Mouse (Mus musculus) CH12.LX (cell line): Measurements from ENCODE around the gene Gzmf. TPM values are rescaled to one million over a fixed set of nuclear protein-coding genes. Genes with fewer than 3 reads are reported as not detected.
"Not testable (repeated sequence)": the region's sequence is repeated elsewhere in the genome, so short reads cannot be mapped to it uniquely, and the experiment has no call there.

Source experiments
- DNase-seq: peaks from one replicate; pipeline ENCODE4 v3.0.0-alpha.2; 2013; ENCODE audit errors: extremely low read depth
- H3K27ac ChIP-seq: 2 replicates; pipeline ENCODE4 v1.5.1; 2012; ENCODE audit warnings: low read depth, mild to moderate bottlenecking, control low read depth, moderate library complexity; ENCODE audit not compliant: insufficient read depth
- H3K27me3 ChIP-seq: replicated peaks from 2 replicates; pipeline ENCODE3; 2012; ENCODE audit warnings: inconsistent platforms
- H3K36me3 ChIP-seq, 2 experiments: replicated peaks in 1 of 2; 2 replicates each; pipeline versions ENCODE3 to v1.6.1; 2012; ENCODE audit warnings: inconsistent platforms in 1 of 2, low read length in 1 of 2, mild to moderate bottlenecking in 1 of 2, mixed read lengths in 1 of 2, moderate library complexity in 1 of 2; ENCODE audit not compliant: control insufficient read depth in 1 of 2, insufficient read depth in 1 of 2
- H3K4me1 ChIP-seq, 2 experiments: 2 replicates each; pipeline ENCODE4 v1.6.1; 2012; ENCODE audit warnings: inconsistent platforms in 1 of 2, moderate library complexity in 1 of 2; ENCODE audit not compliant: insufficient read depth in 2 of 2, control insufficient read depth in 1 of 2
- H3K4me2 ChIP-seq: 2 replicates; pipeline ENCODE4 v1.6.1; 2012; ENCODE audit warnings: low read depth, mild to moderate bottlenecking, control low read depth; ENCODE audit not compliant: poor library complexity, insufficient read depth, severe bottlenecking
- H3K4me3 ChIP-seq, 3 experiments: fragments of 150-350 bp in 1 of 3; sonication (generic) in 1 of 3; replicated peaks in 1 of 3; 2 replicates each; pipeline versions ENCODE3 to v1.5.1; 2011 to 2012; ENCODE audit warnings: low read depth in 2 of 3, low read length in 2 of 3, mild to moderate bottlenecking in 2 of 3, moderate library complexity in 2 of 3, control low read depth in 1 of 3, improper control_type of control experiment in 1 of 3, inconsistent platforms in 1 of 3, mixed read lengths in 1 of 3; ENCODE audit not compliant: poor library complexity in 1 of 3
- H3K79me2 ChIP-seq: replicated peaks from 2 replicates; pipeline ENCODE4 v1.6.1; 2012; ENCODE audit warnings: mild to moderate bottlenecking, moderate library complexity; ENCODE audit not compliant: control insufficient read depth, poor library complexity, insufficient read depth, severe bottlenecking; ENCODE audit errors: extremely low read depth
- H3K9ac ChIP-seq: 2 replicates; pipeline ENCODE4 v1.6.1; 2012; ENCODE audit warnings: low read depth, mild to moderate bottlenecking, control low read depth, moderate library complexity; ENCODE audit not compliant: insufficient read depth
- H3K9me3 ChIP-seq: replicated peaks from 2 replicates; pipeline ENCODE3; 2012; ENCODE audit warnings: low read length, inconsistent platforms, mixed read lengths
- CTCF ChIP-seq, 2 experiments: IDR thresholded peaks in 1 of 2; conservative IDR thresholded peaks in 1 of 2; 2 replicates each; pipeline ENCODE4 v1.5.1; 2011 to 2012; ENCODE audit warnings: low read depth in 2 of 2, low read length in 2 of 2, improper control_type of control experiment in 1 of 2, inconsistent platforms in 1 of 2, mild to moderate bottlenecking in 1 of 2, moderate library complexity in 1 of 2
- E2F4 ChIP-seq: IDR thresholded peaks from 2 replicates; pipeline ENCODE4 v1.6.1; 2011; ENCODE audit warnings: low read depth, low read length, improper control_type of control experiment; ENCODE audit not compliant: insufficient replicate concordance
- ELF1 ChIP-seq: IDR thresholded peaks from 2 replicates; pipeline ENCODE4 v1.6.1; 2014; ENCODE audit warnings: low read depth, mild to moderate bottlenecking, inconsistent platforms, low read length, improper control_type of control experiment
- EP300 ChIP-seq: IDR thresholded peaks from 2 replicates; pipeline ENCODE4 v1.6.1; 2011; ENCODE audit warnings: low read length, improper control_type of control experiment
- KAT2A ChIP-seq: IDR thresholded peaks from 2 replicates; pipeline ENCODE4 v1.6.1; 2012; ENCODE audit warnings: low read length, improper control_type of control experiment, inconsistent platforms; ENCODE audit not compliant: insufficient replicate concordance
- NELFE ChIP-seq: IDR thresholded peaks from 2 replicates; pipeline ENCODE4 v1.6.1; 2011; ENCODE audit warnings: low read depth, low read length, improper control_type of control experiment
- NRF1 ChIP-seq: IDR thresholded peaks from 2 replicates; pipeline ENCODE4 v1.6.1; 2014; ENCODE audit warnings: low read depth, mild to moderate bottlenecking, inconsistent platforms, low read length, improper control_type of control experiment, moderate library complexity
- RAD21 ChIP-seq: IDR thresholded peaks from 2 replicates; pipeline ENCODE4 v1.6.1; 2011; ENCODE audit warnings: low read depth, mild to moderate bottlenecking, low read length, improper control_type of control experiment, moderate library complexity
- SIN3A ChIP-seq: IDR thresholded peaks from 2 replicates; pipeline ENCODE4 v1.6.1; 2012; ENCODE audit warnings: low read length, improper control_type of control experiment, inconsistent platforms
- SMC3 ChIP-seq: IDR thresholded peaks from 2 replicates; pipeline ENCODE4 v1.6.1; 2011; ENCODE audit warnings: low read depth, low read length, improper control_type of control experiment
- dilution Hi-C: fragments of 300-500 bp; cut with MboI; formaldehyde crosslinking; loops from 2 replicates; pipeline ENCODE4 v1.14.3; 2020; ENCODE audit warnings: low sequenced_read_pairs; ENCODE audit not compliant: extremely low pct_unique_long_range_greater_than_20kb, extremely low pct_ligation_motif_present
- in situ Hi-C: fragments of 300-500 bp; cut with MboI; formaldehyde crosslinking; loops from 3 replicates; pipeline ENCODE4 v1.14.3; 2019; ENCODE audit warnings: low sequenced_read_pairs, low pct_ligation_motif_present, low pct_unique_long_range_greater_than_20kb, mixed read lengths
- polyA plus RNA-seq: library from polyadenylated mRNA; unstranded; fragments of >175 nt; gene quantifications from 2 replicates; pipeline ENCODE4 v1.2.1, GENCODE M21; 2012; ENCODE audit warnings: low read depth; ENCODE audit not compliant: insufficient read length
- total RNA-seq, 2 experiments: library from RNA; depleted of rRNA; stranded (reverse); fragments of 300-350 nt in 1 of 2; fragments of >200 nt in 1 of 2; gene quantifications; 2 replicates each; pipeline ENCODE4 v1.2.3; 2012 to 2014

Gzmf gene
- total and polyA plus RNA-seq, 3 experiments: not detected

- DNase-seq: no peak
- Histone ChIP-seq H3K27ac (no peak overlapping the region), H3K4me1 (no peaks in the 10 kb centered on the region), H3K9ac (no peak overlapping the region), H3K79me2 (no peaks in the 10 kb centered on the region), H3K4me3 (no peak overlapping the region), H3K4me2 (no peak overlapping the region), H3K36me3 (no peaks in the 10 kb centered on the region), H3K9me3 (no peaks in the 10 kb centered on the region), H3K27me3 (peaks cover 14% of the 10 kb centered on the region)
- in situ Hi-C loops: no loop called here
- TF ChIP-seq EP300 (no peak), NELFE (no peak), ELF1 (no peak), KAT2A (no peak), NRF1 (no peak)
- dilution Hi-C loops: no loop called here
Measured at GRCm38 (mm10) chr14:56168009-56168408, 43.2 kb downstream of the Gzmf start.

DNA sequence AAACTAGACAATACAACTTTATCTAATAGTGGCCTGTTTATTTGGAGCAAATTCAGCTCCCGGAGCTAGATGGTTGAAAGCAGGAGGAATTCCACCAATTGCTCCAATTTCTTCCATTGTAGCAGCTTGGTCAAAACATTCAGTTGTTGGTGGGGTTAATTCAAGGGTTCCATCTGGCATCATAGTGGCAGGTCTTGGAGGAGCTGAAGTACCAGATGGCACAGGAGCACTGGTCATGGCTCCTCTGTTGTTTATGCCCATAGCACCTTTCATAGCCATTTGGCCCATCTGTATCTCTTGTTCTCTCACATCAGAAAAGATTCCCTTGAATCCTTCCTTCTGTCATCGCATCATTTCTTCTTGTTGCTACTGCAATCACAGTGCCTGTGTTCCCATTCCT lies 49.1 kb downstream of the Gzmf start:
- Histone ChIP-seq H3K9me3 (no peaks in the 10 kb centered on the region), H3K9ac (no peak overlapping the region), H3K4me1 (no peaks in the 10 kb centered on the region), H3K79me2 (no peaks in the 10 kb centered on the region), H3K4me2 (no peak overlapping the region), H3K27me3 (peaks cover 22% of the 10 kb centered on the region), H3K4me3 (no peak overlapping the region), H3K27ac (no peak overlapping the region), H3K36me3 (no peaks in the 10 kb centered on the region)
- TF ChIP-seq NRF1 (no peak), SMC3 (no peak), E2F4 (no peak)
- in situ Hi-C loops (no loop called here), dilution Hi-C loops (no loop called here)
- no peak for DNase-seq

GRCm38 (mm10) chr14:56159479-56159878 lies 51.7 kb downstream of the Gzmf start, which contains the start of gene Gzmg:
Gzmg (minus strand) TSS chr14:56159579.
- H3K9ac ChIP-seq, H3K4me2 ChIP-seq, in situ Hi-C loops, H3K4me1 ChIP-seq, H3K36me3 ChIP-seq, H3K9me3 ChIP-seq, DNase-seq, H3K4me3 ChIP-seq, H3K27ac ChIP-seq, dilution Hi-C loops, H3K79me2 ChIP-seq: not testable (repeated sequence)
- peaks cover 25% of the 10 kb centered on the region for H3K27me3 ChIP-seq

DNA sequence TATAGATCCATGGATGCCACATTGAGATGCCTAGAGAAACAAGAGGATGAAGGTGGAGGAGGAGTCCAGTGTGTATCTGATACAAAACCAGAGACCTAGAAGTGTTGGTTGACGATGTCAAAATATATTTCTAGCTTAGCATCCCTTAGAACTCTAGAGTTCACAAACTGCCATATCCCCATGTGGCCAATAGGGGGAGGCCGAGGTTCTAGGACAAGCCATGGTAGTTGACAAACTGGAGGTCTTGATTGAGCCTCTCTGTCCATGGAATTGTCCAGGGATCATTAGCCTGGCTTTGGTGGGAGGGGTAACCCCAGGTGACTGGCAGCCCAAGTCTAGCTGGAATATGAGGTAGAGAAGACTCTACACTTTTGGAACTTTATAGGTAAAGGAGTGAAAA lies 55.9 kb downstream of the Gzmf start:
- H3K9ac ChIP-seq: no peak overlapping the region
- H3K36me3 ChIP-seq: no peaks in the 10 kb centered on the region
- H3K79me2 ChIP-seq: no peaks in the 10 kb centered on the region
- TF ChIP-seq CTCF (conservative IDR thresholded peaks at IDR 0.05 in 1 of 2, IDR thresholded peaks at IDR 0.05 in 1 of 2; ENCODE audit: low read depth in 2 of 2, low read length in 2 of 2) (peak; percentile 55 to 66), RAD21 (peak; percentile 29), SIN3A (no peak)
- DNase-seq: peak; percentile 30
- in situ Hi-C loops: no loop called here
- H3K4me2 ChIP-seq: no peak overlapping the region
- no peaks in the 10 kb centered on the region for H3K4me1 ChIP-seq
- peaks cover 16% of the 10 kb centered on the region for H3K27me3 ChIP-seq
- no peaks in the 10 kb centered on the region for H3K9me3 ChIP-seq
- dilution Hi-C loops: no loop called here
- H3K27ac ChIP-seq: no peak overlapping the region
- H3K4me3 ChIP-seq: no peak overlapping the region
